Mouse (Mus musculus): ENCODE results near the gene Cd200.

Gene Cd200

DNA sequence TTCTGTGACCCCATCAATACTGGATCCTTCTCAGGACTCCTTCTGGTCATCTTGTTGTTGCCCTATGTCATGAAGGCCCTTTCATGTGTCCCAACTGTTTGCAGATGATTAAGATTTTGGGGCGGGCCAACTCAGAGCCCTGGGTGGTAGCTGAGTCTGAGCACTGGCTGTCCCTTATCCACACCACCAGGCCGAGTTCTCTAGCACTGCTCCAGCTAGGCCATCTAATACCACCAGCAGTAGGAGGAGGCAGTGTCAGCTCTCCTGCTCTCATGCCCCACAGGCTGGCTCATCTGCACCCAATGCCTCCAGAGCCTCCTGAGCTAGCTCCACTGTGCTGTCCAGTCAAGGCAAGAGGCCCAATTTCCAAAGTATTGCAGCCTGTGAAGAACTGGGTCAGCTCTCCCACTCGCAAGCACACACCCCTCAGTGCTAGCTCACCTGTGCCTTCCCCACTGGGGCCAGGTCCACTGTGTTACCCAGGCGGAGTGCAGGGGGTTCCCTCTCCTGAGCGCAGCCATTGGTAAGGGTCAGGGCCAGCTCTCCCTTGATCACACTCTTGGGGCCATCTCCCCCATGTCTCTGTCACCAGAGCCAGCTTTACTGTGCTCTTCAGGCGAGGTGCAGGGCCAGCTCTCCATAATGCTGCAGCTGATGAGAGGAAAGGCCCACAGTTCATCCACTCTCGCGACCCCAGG, 75.0 kb downstream of the Cd200 start:
- no peak for DNase-seq

DNA sequence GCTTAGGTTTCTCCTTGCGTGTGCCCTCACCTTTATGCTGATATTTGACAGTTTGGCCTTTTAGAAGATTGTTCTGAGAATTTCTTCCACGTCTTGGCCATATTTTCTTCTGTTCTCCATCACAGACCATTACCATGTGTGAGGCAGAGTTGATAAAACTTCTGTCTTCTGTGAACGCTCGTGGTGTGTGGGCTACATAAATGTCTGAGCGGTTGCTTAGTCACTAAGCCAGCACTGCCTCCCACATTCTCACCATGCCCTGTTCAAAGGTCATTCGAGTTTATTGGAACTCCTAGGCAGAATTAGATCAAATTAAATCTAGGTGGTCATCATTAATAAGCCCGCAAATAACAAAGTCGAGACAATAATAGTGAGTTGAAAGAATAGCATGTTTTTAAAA, 76.3 kb downstream of the Cd200 start:
- no peak for DNase-seq
